Mouse (Mus musculus) hindbrain, embryonic 13.5 days (tissue): ENCODE measurements around the gene Dab2. TPM values are rescaled to one million over a fixed set of nuclear protein-coding genes. Genes with fewer than 3 reads are reported as not detected.

Source experiments
- ATAC-seq: fragments of 200-750 bp; cut with Nextera tagmentation; 2 replicates; pipeline ENCODE4 v1.8.0; 2017; ENCODE audit warnings: moderate TSS enrichment; ENCODE audit not compliant: low FRiP score
- H3K27ac ChIP-seq: fragments of 300-500 bp; sonication (generic); 2 replicates; pipeline ENCODE4 v1.5.1; 2015; ENCODE audit warnings: inconsistent platforms, mild to moderate bottlenecking, moderate library complexity
- H3K27me3 ChIP-seq: fragments of 300-500 bp; sonication (generic); 2 replicates; pipeline ENCODE4 v1.6.1; 2015; ENCODE audit warnings: mild to moderate bottlenecking, inconsistent platforms
- H3K36me3 ChIP-seq: fragments of 300-500 bp; sonication (generic); 2 replicates; pipeline ENCODE4 v1.6.1; 2015; ENCODE audit warnings: mild to moderate bottlenecking, inconsistent platforms
- H3K4me1 ChIP-seq: fragments of 300-500 bp; sonication (generic); replicated peaks from 2 replicates; pipeline ENCODE4 v1.6.1; 2015; ENCODE audit warnings: inconsistent platforms
- H3K4me2 ChIP-seq: fragments of 300-500 bp; sonication (generic); 2 replicates; pipeline ENCODE4 v1.6.1; 2015; ENCODE audit warnings: inconsistent platforms, mild to moderate bottlenecking, moderate library complexity
- H3K4me3 ChIP-seq: fragments of 300-500 bp; sonication (generic); 2 replicates; pipeline ENCODE4 v1.5.1; 2015; ENCODE audit warnings: mild to moderate bottlenecking, inconsistent platforms
- H3K9ac ChIP-seq: fragments of 300-500 bp; sonication (generic); 2 replicates; pipeline ENCODE4 v1.6.1; 2015; ENCODE audit warnings: mild to moderate bottlenecking, inconsistent platforms
- H3K9me3 ChIP-seq: fragments of 300-500 bp; sonication (generic); 2 replicates; pipeline ENCODE4 v1.6.1; 2016; ENCODE audit warnings: inconsistent platforms
- WGBS: fragments of 180-500 bp; shearing (Covaris S2); methylation state at CpG from one replicate; pipeline ENCODE4 v1.1.7; 2015; 5-methylcytosine and 5-hydroxymethylcytosine counted together
- polyA plus RNA-seq: library from polyadenylated mRNA; unstranded; fragments of >200 nt; fragmentation: Nextera tagmentation; extraction: Ambion mirVana; gene quantifications from 2 replicates; pipeline ENCODE4 v1.2.1, GENCODE M21; 2015

Dab2 gene
- polyA plus RNA-seq, 1 experiment from 2014 or later: 26.5 TPM

- WGBS: 83% methylated on average over 1 of the region's 1 CpGs
Measured at GRCm38 (mm10) chr15:6446181-6446580, 146.6 kb downstream of the Dab2 start.

GRCm38 (mm10) chr15:6448892-6449291 lies 149.3 kb downstream of the Dab2 start:
- no peak overlapping the region for H3K4me3 ChIP-seq
- no peaks in the 10 kb centered on the region for H3K9me3 ChIP-seq
- H3K4me1 ChIP-seq: 0 out of 2 replicates have a peak, but pooled peaks cover 5% of the 10 kb centered on the region
- no peak overlapping the region for H3K9ac ChIP-seq
- no peak overlapping the region for H3K27ac ChIP-seq
- H3K27me3 ChIP-seq: no peaks in the 10 kb centered on the region
- no peaks in the 10 kb centered on the region for H3K36me3 ChIP-seq
- 0 out of 2 replicates have a peak, but pooled peaks have one; percentile 43 for ATAC-seq
- 48% methylated on average over 9 of the region's 9 CpGs for WGBS
- H3K4me2 ChIP-seq: no peak overlapping the region

More at GRCm38 (mm10) chr15:6446181-6446580, 146.6 kb downstream of the Dab2 start:
- Histone ChIP-seq H3K27me3 (no peaks in the 10 kb centered on the region), H3K4me3 (no peak overlapping the region), H3K27ac (no peak overlapping the region), H3K4me1 (0 out of 2 replicates have a peak, but pooled peaks cover 5% of the 10 kb centered on the region), H3K4me2 (no peak overlapping the region), H3K9me3 (no peaks in the 10 kb centered on the region), H3K36me3 (no peaks in the 10 kb centered on the region), H3K9ac (no peak overlapping the region)
- ATAC-seq: no peak

- H3K9me3 ChIP-seq: no peaks in the 10 kb centered on the region
- no peak overlapping the region for H3K27ac ChIP-seq
- no peak for ATAC-seq
- no peak overlapping the region for H3K4me2 ChIP-seq
- H3K4me3 ChIP-seq: no peak overlapping the region
- no peaks in the 10 kb centered on the region for H3K27me3 ChIP-seq
- no peak overlapping the region for H3K9ac ChIP-seq
- H3K4me1 ChIP-seq: no peaks in the 10 kb centered on the region
- WGBS: 77% methylated on average over 2 of the region's 2 CpGs
- H3K36me3 ChIP-seq: no peaks in the 10 kb centered on the region
Measured at GRCm38 (mm10) chr15:6454461-6454860, 154.9 kb downstream of the Dab2 start.

GRCm38 (mm10) chr15:6461381-6461780 lies 161.8 kb downstream of the Dab2 start:
- Histone ChIP-seq H3K9me3 (no peaks in the 10 kb centered on the region), H3K4me1 (no peaks in the 10 kb centered on the region), H3K9ac (no peak overlapping the region), H3K4me3 (no peak overlapping the region), H3K4me2 (no peak overlapping the region), H3K27ac (no peak overlapping the region), H3K27me3 (no peaks in the 10 kb centered on the region), H3K36me3 (no peaks in the 10 kb centered on the region)
- ATAC-seq: no peak
- 82% methylated on average over 8 of the region's 8 CpGs for WGBS

GRCm38 (mm10) chr15:6463361-6463923 lies 163.9 kb downstream of the Dab2 start:
- Histone ChIP-seq H3K36me3 (no peaks in the 10 kb centered on the region), H3K27ac (no peak overlapping the region), H3K9me3 (no peaks in the 10 kb centered on the region), H3K4me3 (no peak overlapping the region), H3K4me1 (no peaks in the 10 kb centered on the region), H3K4me2 (no peak overlapping the region), H3K27me3 (no peaks in the 10 kb centered on the region), H3K9ac (no peak overlapping the region)
- 88% methylated on average over 3 of the region's 3 CpGs for WGBS
- no peak for ATAC-seq

GRCm38 (mm10) chr15:6466995-6467394 lies 167.4 kb downstream of the Dab2 start:
- ATAC-seq: no peak
- Histone ChIP-seq H3K27me3 (no peaks in the 10 kb centered on the region), H3K4me2 (no peak overlapping the region), H3K4me3 (no peak overlapping the region), H3K36me3 (no peaks in the 10 kb centered on the region), H3K9ac (no peak overlapping the region), H3K4me1 (no peaks in the 10 kb centered on the region), H3K27ac (no peak overlapping the region), H3K9me3 (no peaks in the 10 kb centered on the region)
- 76% methylated on average over 10 of the region's 10 CpGs for WGBS

- 93% methylated on average over 1 of the region's 1 CpGs for WGBS
- H3K27ac ChIP-seq: no peak overlapping the region
Measured at GRCm38 (mm10) chr15:6468845-6469244, 169.3 kb downstream of the Dab2 start.

GRCm38 (mm10) chr15:6469384-6469783 lies 169.8 kb downstream of the Dab2 start:
- Histone ChIP-seq H3K27ac (no peak overlapping the region), H3K36me3 (no peaks in the 10 kb centered on the region), H3K27me3 (no peaks in the 10 kb centered on the region), H3K9ac (no peak overlapping the region), H3K9me3 (no peaks in the 10 kb centered on the region), H3K4me2 (no peak overlapping the region), H3K4me3 (no peak overlapping the region), H3K4me1 (no peaks in the 10 kb centered on the region)
- 89% methylated on average over 3 of the region's 3 CpGs for WGBS
- ATAC-seq: no peak

More at GRCm38 (mm10) chr15:6468845-6469244, 169.3 kb downstream of the Dab2 start:
- no peaks in the 10 kb centered on the region for H3K9me3 ChIP-seq
- H3K4me2 ChIP-seq: no peak overlapping the region
- H3K27me3 ChIP-seq: no peaks in the 10 kb centered on the region
- no peak overlapping the region for H3K4me3 ChIP-seq
- H3K4me1 ChIP-seq: no peaks in the 10 kb centered on the region
- no peak for ATAC-seq
- H3K9ac ChIP-seq: no peak overlapping the region
- no peaks in the 10 kb centered on the region for H3K36me3 ChIP-seq

- no peaks in the 10 kb centered on the region for H3K9me3 ChIP-seq
- H3K27me3 ChIP-seq: no peaks in the 10 kb centered on the region
- H3K4me2 ChIP-seq: no peak overlapping the region
- no peak overlapping the region for H3K9ac ChIP-seq
- no peak overlapping the region for H3K4me3 ChIP-seq
- no peaks in the 10 kb centered on the region for H3K4me1 ChIP-seq
- WGBS: 81% methylated on average over 3 of the region's 3 CpGs
- no peak for ATAC-seq
- H3K36me3 ChIP-seq: no peaks in the 10 kb centered on the region
- H3K27ac ChIP-seq: no peak overlapping the region
Measured at GRCm38 (mm10) chr15:6483561-6483960, 184.0 kb downstream of the Dab2 start.

Other genes starting within 250 kb of the Dab2 start
- gene C9, start 145.5 kb downstream of the Dab2 start, polyA plus RNA-seq: not detected in 2 replicates
- gene Fyb, start 223.1 kb downstream of the Dab2 start, polyA plus RNA-seq: 3.7 and 4.7 TPM in 2 replicates